Mouse (Mus musculus) ES-E14 (cell line): Measurements from ENCODE around the gene N4bp2l2.

Source experiments
- CHD2 ChIP-seq: IDR thresholded peaks from 2 replicates; pipeline ENCODE4 v1.6.1; 2014; ENCODE audit warnings: mild to moderate bottlenecking, low read depth, low read length, inconsistent platforms
- MAFK ChIP-seq: IDR thresholded peaks from 2 replicates; pipeline ENCODE4 v1.6.1; 2014; ENCODE audit warnings: mild to moderate bottlenecking, low read depth, low read length, inconsistent platforms; ENCODE audit not compliant: insufficient read depth
- ZC3H11A ChIP-seq: IDR thresholded peaks from 2 replicates; pipeline ENCODE4 v1.6.1; 2012; ENCODE audit warnings: low read depth, mild to moderate bottlenecking, inconsistent platforms, low read length, borderline replicate concordance
- ZNF384 ChIP-seq: IDR thresholded peaks from 2 replicates; pipeline ENCODE4 v1.6.1; 2012; ENCODE audit warnings: low read depth, low read length, inconsistent platforms

- TF ChIP-seq ZC3H11A (no peak), ZNF384 (no peak), MAFK (no peak), CHD2 (no peak)
These were observed 8.1 kb upstream of the N4bp2l2 start for GRCm38 (mm10) chr5:150673880-150674621.
